Mouse (Mus musculus) testis, postnatal 14 days (tissue): ENCODE measurements around the gene Gm42674.

ENCODE experiments used
- DNase-seq: peaks from one replicate; pipeline ENCODE4 v3.0.0; 2021; ENCODE audit warnings: low spot score

Gene Gm42674

GRCm38 (mm10) chr3:90623435-90624071 is 21.8 kb downstream of the Gm42674 start:
- peak; percentile 73 for DNase-seq

- DNase-seq = no peak
Observed at GRCm38 (mm10) chr3:90625496-90625895, 23.8 kb downstream of the Gm42674 start.

- DNase-seq = no peak
Observed at GRCm38 (mm10) chr3:90626266-90627021, 24.7 kb downstream of the Gm42674 start.

- DNase-seq = no peak
Observed at GRCm38 (mm10) chr3:90627366-90627765, 25.7 kb downstream of the Gm42674 start.

- DNase-seq = no peak
Observed at GRCm38 (mm10) chr3:90627807-90628206, 26.1 kb downstream of the Gm42674 start.

GRCm38 (mm10) chr3:90629298-90629697 is 27.6 kb downstream of the Gm42674 start:
- no peak for DNase-seq

- no peak for DNase-seq
Observed at GRCm38 (mm10) chr3:90631984-90632383, 30.3 kb downstream of the Gm42674 start.

- no peak for DNase-seq
Observed at GRCm38 (mm10) chr3:90638511-90639275, 37.0 kb downstream of the Gm42674 start.

- peak; percentile 27 for DNase-seq
Observed at GRCm38 (mm10) chr3:90639511-90640154, 37.9 kb downstream of the Gm42674 start.

- DNase-seq = no peak
Observed at GRCm38 (mm10) chr3:90640981-90641380, 39.3 kb downstream of the Gm42674 start.

GRCm38 (mm10) chr3:90644220-90644619 is 42.5 kb downstream of the Gm42674 start:
- no peak for DNase-seq

GRCm38 (mm10) chr3:90647291-90647690 is 45.6 kb downstream of the Gm42674 start:
- DNase-seq = no peak

- DNase-seq = no peak
Observed at GRCm38 (mm10) chr3:90648981-90649380, 47.3 kb downstream of the Gm42674 start.

- no peak for DNase-seq
Observed at GRCm38 (mm10) chr3:90649832-90650231, 48.1 kb downstream of the Gm42674 start.

GRCm38 (mm10) chr3:90652878-90653508 is 51.3 kb downstream of the Gm42674 start:
- DNase-seq = peak; percentile 23

GRCm38 (mm10) chr3:90653717-90654116 is 52.0 kb downstream of the Gm42674 start, which contains the start of gene S100a7a:
S100a7a (plus strand) TSS chr3:90654017.
- DNase-seq = no peak
